ENCODE assay signal across 8 mouse cellular contexts in the genomic region with DNA sequence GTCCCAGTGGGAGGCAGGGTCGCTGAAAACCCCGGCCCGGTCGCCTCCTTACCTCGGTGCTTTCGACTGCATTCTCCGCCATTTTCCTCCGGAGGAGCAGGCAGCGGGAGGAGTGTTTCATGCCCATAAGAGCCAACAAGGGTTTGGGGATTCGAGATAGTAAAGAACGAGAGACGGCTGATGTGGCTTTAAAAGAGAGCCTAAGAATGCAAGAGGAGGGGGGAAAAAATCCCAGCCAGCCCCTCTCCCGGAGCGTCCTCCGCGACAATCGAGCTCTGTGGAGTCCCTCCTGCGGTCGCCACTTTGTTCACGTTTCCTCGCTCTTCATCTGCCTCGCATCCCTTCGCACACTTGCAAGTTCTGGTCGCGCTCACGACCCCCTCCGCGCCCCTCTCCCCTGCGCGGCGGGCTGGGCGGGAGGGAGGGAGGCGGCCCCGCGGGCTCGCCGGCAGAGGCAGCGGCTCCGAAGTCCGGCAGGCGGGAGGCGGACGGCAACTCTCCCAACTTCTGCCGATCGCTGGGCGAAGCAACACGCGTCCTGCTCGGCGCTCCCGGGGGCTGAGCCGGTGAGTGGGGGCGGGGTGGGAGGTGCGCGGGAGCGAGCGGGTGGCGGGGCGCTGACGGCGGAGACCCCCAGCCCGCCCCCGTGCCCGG. TPM values are rescaled to one million over a fixed set of nuclear protein-coding genes. Genes with fewer than 3 reads are reported as not detected.
DNase-seq lines count a peak whose midpoint lies in the region; ATAC-seq lines count a peak whose summit lies in the region.

No protein-coding gene starts in this region.

- no peak for ATAC-seq in kidney, embryonic 16.5 days (ENCODE audit: low FRiP score, low TSS enrichment)
- peak; percentile 31 for ATAC-seq in forebrain, embryonic 11.5 days (replicated peaks; ENCODE audit: low FRiP score)
- no peak for ATAC-seq in limb, embryonic 11.5 days (ENCODE audit: insufficient number of reproducible peaks, low FRiP score, low TSS enrichment, low read depth)
- no peak for ATAC-seq in stomach, embryonic 16.5 days (ENCODE audit: insufficient read depth, low FRiP score)
- no peak for ATAC-seq in erythroblast, adult 5-6 weeks (replicated peaks; ENCODE audit: low FRiP score, poor library complexity, severe bottlenecking)

- H3K4me2 ChIP-seq in kidney, embryonic 16.5 days (replicated peaks; ENCODE audit: low read depth, low read length) = peak overlapping the region; percentile 74
- peak overlapping the region; percentile 97 for H3K4me2 ChIP-seq in forebrain, embryonic 11.5 days (ENCODE audit: low read depth, low read length, severe bottlenecking)
- H3K4me2 ChIP-seq in limb, embryonic 11.5 days (ENCODE audit: low read depth, severe bottlenecking) = peak overlapping the region; percentile 87
- peak overlapping the region; percentile 47 for H3K4me2 ChIP-seq in stomach, embryonic 16.5 days (ENCODE audit: low read depth, low read length)

- no peak for DNase-seq in kidney, postnatal 25 days
- DNase-seq in cerebellum, adult 11-12 months = peak; percentile 19
- peak; percentile 66 for DNase-seq in forebrain, embryonic 11.5 days (ENCODE audit: low spot score)
- peak; percentile 45 for DNase-seq in limb, embryonic 11.5 days (ENCODE audit: low spot score)
- no peak for DNase-seq in urinary bladder, adult 2 months (ENCODE audit: low spot score)

- no peaks in the 10 kb centered on the region for H3K9me3 ChIP-seq in kidney, embryonic 16.5 days (ENCODE audit: low read length)
- no peaks in the 10 kb centered on the region for H3K9me3 ChIP-seq in forebrain, embryonic 11.5 days (ENCODE audit: control insufficient read depth, low read length)
- no peaks in the 10 kb centered on the region for H3K9me3 ChIP-seq in limb, embryonic 11.5 days (ENCODE audit: control insufficient read depth, low read length)
- no peaks in the 10 kb centered on the region for H3K9me3 ChIP-seq in stomach, embryonic 16.5 days (replicated peaks; ENCODE audit: control insufficient read depth, low read length)

- H3K36me3 ChIP-seq in kidney, embryonic 16.5 days (ENCODE audit: insufficient read depth, low read length) = no peaks in the 10 kb centered on the region
- no peaks in the 10 kb centered on the region for H3K36me3 ChIP-seq in forebrain, embryonic 11.5 days (ENCODE audit: control insufficient read depth, insufficient read depth, low read length)
- no peaks in the 10 kb centered on the region for H3K36me3 ChIP-seq in limb, embryonic 11.5 days (ENCODE audit: control insufficient read depth, insufficient read depth, low read length)
- no peaks in the 10 kb centered on the region for H3K36me3 ChIP-seq in stomach, embryonic 16.5 days (ENCODE audit: control insufficient read depth, insufficient read depth, low read length)

- no peak overlapping the region for H3K9ac ChIP-seq in kidney, embryonic 16.5 days (replicated peaks; ENCODE audit: low read length)
- H3K9ac ChIP-seq in forebrain, embryonic 11.5 days (ENCODE audit: low read length) = peak overlapping the region; percentile 58
- no peak overlapping the region for H3K9ac ChIP-seq in limb, embryonic 11.5 days (ENCODE audit: low read length)
- H3K9ac ChIP-seq in stomach, embryonic 16.5 days (ENCODE audit: low read length) = no peak overlapping the region

- WGBS in kidney, embryonic 16.5 days = under 1% methylated on average over 55 of the region's 64 CpGs
- 1% methylated on average over 48 of the region's 64 CpGs for WGBS in forebrain, embryonic 11.5 days
- under 1% methylated on average over 38 of the region's 64 CpGs for WGBS in limb, embryonic 11.5 days
- WGBS in stomach, embryonic 16.5 days = 1% methylated on average over 59 of the region's 64 CpGs

- peaks cover 80% of the 10 kb centered on the region for H3K27me3 ChIP-seq in kidney, embryonic 16.5 days (ENCODE audit: insufficient read depth, low read length)
- peaks cover 41% of the 10 kb centered on the region for H3K27me3 ChIP-seq in forebrain, embryonic 11.5 days (ENCODE audit: control insufficient read depth, insufficient read depth, low read length)
- peaks cover 71% of the 10 kb centered on the region for H3K27me3 ChIP-seq in limb, embryonic 11.5 days (ENCODE audit: control insufficient read depth, insufficient read depth, low read length)
- H3K27me3 ChIP-seq in stomach, embryonic 16.5 days (ENCODE audit: control insufficient read depth, insufficient read depth, low read length) = peaks cover 72% of the 10 kb centered on the region

- peaks cover 28% of the 10 kb centered on the region for H3K4me1 ChIP-seq in kidney, embryonic 16.5 days (ENCODE audit: insufficient read depth, low read length)
- peaks cover 21% of the 10 kb centered on the region; the same call in 1 of the 2 replicates for H3K4me1 ChIP-seq in forebrain, embryonic 11.5 days (replicated peaks; ENCODE audit: control insufficient read depth, insufficient read depth, low read length)
- peaks cover 23% of the 10 kb centered on the region for H3K4me1 ChIP-seq in limb, embryonic 11.5 days (ENCODE audit: control insufficient read depth, insufficient read depth, low read length)
- H3K4me1 ChIP-seq in stomach, embryonic 16.5 days (ENCODE audit: control insufficient read depth, insufficient read depth, low read length) = no peaks in the 10 kb centered on the region

- no peak overlapping the region for H3K27ac ChIP-seq in kidney, embryonic 16.5 days (ENCODE audit: low read length)
- H3K27ac ChIP-seq in forebrain, embryonic 11.5 days (ENCODE audit: low read depth, low read length) = 0 out of 2 replicates have a peak overlapping the region, but pooled peaks have one; percentile 6
- no peak overlapping the region for H3K27ac ChIP-seq in limb, embryonic 11.5 days (replicated peaks; ENCODE audit: low read depth, low read length)
- no peak overlapping the region for H3K27ac ChIP-seq in stomach, embryonic 16.5 days (ENCODE audit: low read length)

- H3K4me3 ChIP-seq in kidney, embryonic 16.5 days (ENCODE audit: low read length) = peak overlapping the region; percentile 45
- H3K4me3 ChIP-seq in forebrain, embryonic 11.5 days (ENCODE audit: low read depth, low read length) = peak overlapping the region; percentile 59
- peak overlapping the region; percentile 36 for H3K4me3 ChIP-seq in limb, embryonic 11.5 days (ENCODE audit: low read depth, low read length)
- peak overlapping the region; percentile 34 for H3K4me3 ChIP-seq in stomach, embryonic 16.5 days (replicated peaks; ENCODE audit: low read length)

RNA-seq across cellular contexts. Expression of gene Prmt8, which starts 0.5 kb away (rescaled TPM):
- 0.10 TPM in 1 of 2 replicates, not detected in the other for polyA plus RNA-seq in kidney, embryonic 16.5 days (2015; fragmentation: Nextera tagmentation; extraction: Ambion mirVana)
- polyA plus RNA-seq in forebrain, embryonic 11.5 days (2014; fragmentation: Nextera tagmentation; extraction: Ambion mirVana) = 11.1 and 11.8 TPM in 2 replicates
- polyA plus RNA-seq in limb, embryonic 11.5 days (2014; fragmentation: Nextera tagmentation; extraction: Ambion mirVana) = 0.13 TPM in 1 of 2 replicates, not detected in the other
- polyA plus RNA-seq in stomach, embryonic 16.5 days (2015; fragmentation: Nextera tagmentation; extraction: Ambion mirVana) = 0.14 TPM in 1 of 2 replicates, not detected in the other
- 0.06 TPM in 1 of 2 replicates, not detected in the other for polyA plus RNA-seq in urinary bladder, adult 2 months (2012; rRNA removed)
- total RNA-seq in erythroblast, adult 5-6 weeks (2015; ENCODE audit: low replicate concordance) = not detected in 2 replicates
- not detected in 2 replicates for total RNA-seq in erythroblast, adult 5-6 weeks (2017; ENCODE audit: low replicate concordance)

Comparison
In these comparisons a context has a peak if more than half of its experiments do, and no peak if none do; other contexts are left out.
1. H3K4me2 ChIP-seq: peak in every context shown above with its lines; median percentile 97 in forebrain, embryonic 11.5 days; 87 in limb, embryonic 11.5 days; 74 in kidney, embryonic 16.5 days; 47 in stomach, embryonic 16.5 days.
2. DNase-seq: peak in cerebellum, adult 11-12 months (single experiment), forebrain, embryonic 11.5 days (single experiment) and limb, embryonic 11.5 days (single experiment); none in kidney, postnatal 25 days (0 of 2) and urinary bladder, adult 2 months (single experiment).
3. RNA of gene Prmt8, which starts 0.5 kb away (polyA plus RNA-seq): 11.1 to 11.8 TPM in forebrain, embryonic 11.5 days; 0.13 TPM in limb, embryonic 11.5 days, 0.06 TPM in urinary bladder, adult 2 months, 0.14 TPM in stomach, embryonic 16.5 days and 0.10 TPM in kidney, embryonic 16.5 days; every median in the first group is over 10 times any median in the second.
4. Peak in every context shown above with its lines, with median percentiles within 50 percentile points of each other: H3K4me3 ChIP-seq.